Mouse (Mus musculus): ENCODE measurements around the gene Ltb.

The Ltb gene

DNA sequence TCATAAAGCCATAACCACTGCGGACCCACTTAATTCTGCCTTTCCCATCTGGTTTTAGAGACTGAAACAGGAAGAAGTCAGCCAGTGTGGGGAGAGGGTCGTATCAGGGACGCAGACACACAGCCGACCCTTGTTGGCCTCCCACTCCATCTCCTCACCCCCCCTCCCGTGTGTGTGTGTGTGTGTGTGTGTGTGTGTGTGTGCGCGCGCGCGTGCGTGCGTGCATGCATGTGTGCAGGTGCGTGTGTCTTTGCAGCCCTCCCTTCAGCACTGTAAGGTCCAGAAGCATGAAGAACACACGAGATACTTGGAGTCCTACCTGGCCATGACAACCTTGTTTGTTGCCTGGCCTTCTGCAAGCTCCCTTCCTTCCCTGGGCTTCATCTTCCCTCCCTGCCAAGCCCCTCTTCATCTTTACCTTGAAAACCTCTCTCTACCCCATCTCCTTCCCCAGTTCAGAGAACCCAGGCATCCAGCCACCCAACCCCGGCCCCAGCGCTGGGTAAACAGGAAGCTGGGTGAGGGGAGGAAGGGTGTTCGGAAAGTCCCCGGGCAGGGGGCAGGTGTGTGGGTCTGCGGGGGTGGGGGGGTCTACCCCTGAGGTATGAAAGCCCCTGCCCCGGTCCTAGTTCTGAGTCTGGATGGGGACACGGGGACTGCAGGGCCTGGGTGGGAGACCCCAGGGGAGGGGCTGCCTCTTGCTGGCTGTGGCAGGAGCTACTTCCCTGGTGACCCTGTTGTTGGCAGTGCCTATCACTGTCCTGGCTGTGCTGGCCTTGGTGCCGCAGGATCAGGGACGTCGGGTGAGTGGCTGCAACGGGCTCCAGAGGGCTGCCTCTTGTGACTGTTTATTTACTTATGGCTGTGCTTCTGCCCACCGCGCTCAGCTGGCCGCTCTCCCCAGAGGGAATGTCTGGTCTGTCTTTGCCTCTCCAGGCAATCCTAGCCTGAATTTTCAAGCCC, at the start of gene Ltb:
Gene Ltb (plus strand): TSS at position 559 of the 963 bp plus-strand sequence.
- peak; percentile 92 for DNase-seq (ENCODE audit: low read depth)

GRCm38 (mm10) chr17:35146139-35146538, 48.1 kb upstream of the Ltb start:
- no peak for DNase-seq (ENCODE audit: low read depth)

- no peak for DNase-seq (ENCODE audit: low read depth)
Measured at GRCm38 (mm10) chr17:35147348-35147747, 46.9 kb upstream of the Ltb start.

GRCm38 (mm10) chr17:35147922-35148639, 46.2 kb upstream of the Ltb start:
- no peak for DNase-seq (ENCODE audit: low read depth)

DNA sequence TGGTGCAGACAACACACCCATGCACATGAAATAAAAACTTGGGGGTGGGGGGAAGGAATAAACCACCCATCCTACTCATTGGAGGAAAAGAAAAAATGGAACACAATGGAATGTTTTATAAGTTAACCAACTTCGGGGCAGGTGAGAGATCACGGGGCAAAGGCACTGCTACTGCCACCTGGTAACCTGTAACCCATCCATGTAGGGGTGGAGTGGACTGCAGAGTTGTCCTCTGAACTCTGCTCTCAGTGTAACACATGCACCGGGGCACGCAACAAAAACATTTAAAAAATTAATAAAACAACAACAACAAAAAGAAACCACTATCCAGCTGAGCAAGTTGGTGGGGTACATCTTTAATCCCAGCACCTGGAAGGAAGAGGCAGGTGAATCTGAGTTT, 42.1 kb upstream of the Ltb start:
- DNase-seq (ENCODE audit: low read depth), result no peak

DNA sequence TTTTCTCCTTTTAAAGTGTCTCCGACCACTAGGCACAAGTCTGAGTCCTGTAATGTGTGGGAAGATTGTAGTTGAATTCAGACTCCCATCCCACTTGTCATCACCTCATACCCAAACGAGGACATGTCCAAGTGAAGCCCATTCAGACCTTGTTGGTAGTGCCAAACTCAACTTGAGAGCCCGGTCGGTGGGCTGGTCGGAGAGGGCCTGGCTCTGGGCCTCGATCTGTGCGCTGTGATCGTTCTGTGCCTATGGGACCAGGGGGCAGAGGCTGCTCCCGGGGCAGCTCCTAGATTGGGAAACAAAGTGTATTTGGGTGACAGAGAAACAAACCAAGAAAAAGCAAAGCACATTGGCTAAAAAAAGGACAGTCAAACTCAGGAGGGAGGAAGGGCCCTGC, 41.2 kb upstream of the Ltb start:
- DNase-seq (ENCODE audit: low read depth), result no peak

DNA sequence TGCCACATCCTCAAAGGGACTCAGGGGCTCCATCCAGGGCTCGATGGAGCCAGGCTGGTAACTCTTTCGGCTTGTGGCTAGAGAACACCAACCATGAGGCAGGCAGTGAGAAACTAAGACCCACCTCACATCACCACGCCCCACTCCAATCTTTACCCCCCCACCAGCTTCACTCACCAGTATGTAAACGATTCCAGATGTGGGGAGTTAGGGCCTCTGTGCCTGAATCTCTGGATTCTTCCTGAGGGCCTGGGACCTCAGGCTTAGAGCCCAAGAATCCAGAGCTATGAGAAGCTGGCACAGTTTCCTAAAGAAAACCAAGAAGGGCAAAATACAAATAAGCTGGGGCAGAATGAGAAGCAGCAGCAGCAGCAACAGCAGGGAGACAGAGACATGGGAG, 40.3 kb upstream of the Ltb start:
- no peak for DNase-seq (ENCODE audit: low read depth)

GRCm38 (mm10) chr17:35154616-35155015, 39.6 kb upstream of the Ltb start:
- no peak for DNase-seq (ENCODE audit: low read depth)

- DNase-seq (ENCODE audit: low read depth), result no peak
Measured at GRCm38 (mm10) chr17:35155451-35155850, 38.8 kb upstream of the Ltb start.

DNA sequence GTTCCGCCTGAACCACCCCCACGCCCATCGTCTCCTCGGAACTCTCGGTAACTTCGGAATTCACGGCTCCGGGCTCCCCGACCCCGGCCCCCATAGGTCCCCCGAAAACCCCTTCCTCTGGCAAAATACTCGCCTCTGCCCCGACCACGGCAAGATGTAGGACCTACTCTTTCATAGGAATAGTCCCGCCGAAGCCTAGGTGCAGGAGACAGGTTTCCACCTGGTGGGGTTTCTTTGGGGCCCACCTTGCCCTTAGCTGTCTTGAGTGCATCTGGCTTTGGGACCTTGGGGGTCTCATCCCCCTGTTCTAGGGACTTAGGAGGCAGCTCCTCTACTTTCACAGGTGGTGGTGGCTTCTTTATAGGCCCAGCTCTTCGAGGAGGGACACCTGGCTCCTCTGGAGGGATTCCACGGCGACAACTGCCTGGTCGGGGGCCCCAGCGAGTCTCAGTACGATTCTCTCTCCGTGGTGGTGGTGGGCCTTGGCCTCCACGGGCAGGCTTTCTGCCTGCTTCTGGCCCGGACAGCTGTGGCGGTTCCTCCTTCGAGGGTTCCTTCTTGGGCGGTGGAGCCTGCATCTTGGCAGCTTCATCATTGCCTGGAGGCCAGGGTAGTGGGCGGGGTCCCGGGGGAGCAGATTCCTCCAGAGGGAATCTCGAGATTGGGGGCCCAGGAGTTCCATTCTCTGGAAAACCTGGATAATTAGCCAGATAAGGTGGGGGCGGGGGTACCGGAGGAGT, 37.6 kb upstream of the Ltb start:
- no peak for DNase-seq (ENCODE audit: low read depth)

DNA sequence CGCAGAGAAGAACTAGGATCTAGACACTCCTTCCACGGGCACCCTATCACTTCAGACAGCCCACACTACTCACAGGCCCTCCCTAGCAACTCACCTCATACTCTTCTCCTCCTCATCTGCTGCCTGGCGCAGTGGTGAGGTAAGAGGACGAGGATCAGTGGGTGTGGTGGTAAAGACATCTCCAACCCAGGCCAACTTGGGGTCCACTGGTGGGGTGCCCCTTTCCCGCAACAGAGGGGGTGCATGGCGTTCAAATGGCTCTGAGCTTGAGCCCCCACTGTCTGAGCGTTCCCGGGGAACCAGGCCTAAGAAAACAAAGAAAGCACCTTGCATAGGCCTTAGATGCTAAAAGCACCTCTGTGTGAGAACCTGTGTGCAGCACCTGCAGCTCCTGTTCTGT, 37.0 kb upstream of the Ltb start:
- DNase-seq (ENCODE audit: low read depth), result no peak

DNA sequence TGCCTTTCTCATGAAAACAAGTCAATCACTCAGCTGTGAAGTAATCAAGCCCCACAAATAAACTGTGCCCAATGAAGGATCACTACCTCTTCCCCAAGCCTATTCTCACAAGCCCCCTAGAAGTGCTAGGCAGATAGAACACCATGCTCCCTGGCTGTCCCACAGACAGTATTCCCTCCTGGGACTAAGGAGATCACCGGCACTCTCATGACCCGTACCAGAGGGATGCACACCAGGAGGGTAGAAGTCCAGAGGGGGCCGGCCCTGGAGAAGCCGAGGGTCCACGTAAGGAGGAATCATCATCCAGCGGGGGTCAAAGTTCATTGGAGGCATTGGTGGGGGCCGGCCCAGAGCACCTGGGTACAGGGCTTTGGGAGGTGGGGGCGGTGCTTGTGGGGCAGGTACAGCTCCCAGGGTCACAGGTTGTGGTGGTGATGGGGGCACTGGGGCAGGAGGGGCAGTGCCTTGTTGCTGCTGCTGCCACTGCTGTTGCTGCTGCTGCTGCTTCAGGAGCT, 36.5 kb upstream of the Ltb start:
- DNase-seq (ENCODE audit: low read depth), result no peak

DNA sequence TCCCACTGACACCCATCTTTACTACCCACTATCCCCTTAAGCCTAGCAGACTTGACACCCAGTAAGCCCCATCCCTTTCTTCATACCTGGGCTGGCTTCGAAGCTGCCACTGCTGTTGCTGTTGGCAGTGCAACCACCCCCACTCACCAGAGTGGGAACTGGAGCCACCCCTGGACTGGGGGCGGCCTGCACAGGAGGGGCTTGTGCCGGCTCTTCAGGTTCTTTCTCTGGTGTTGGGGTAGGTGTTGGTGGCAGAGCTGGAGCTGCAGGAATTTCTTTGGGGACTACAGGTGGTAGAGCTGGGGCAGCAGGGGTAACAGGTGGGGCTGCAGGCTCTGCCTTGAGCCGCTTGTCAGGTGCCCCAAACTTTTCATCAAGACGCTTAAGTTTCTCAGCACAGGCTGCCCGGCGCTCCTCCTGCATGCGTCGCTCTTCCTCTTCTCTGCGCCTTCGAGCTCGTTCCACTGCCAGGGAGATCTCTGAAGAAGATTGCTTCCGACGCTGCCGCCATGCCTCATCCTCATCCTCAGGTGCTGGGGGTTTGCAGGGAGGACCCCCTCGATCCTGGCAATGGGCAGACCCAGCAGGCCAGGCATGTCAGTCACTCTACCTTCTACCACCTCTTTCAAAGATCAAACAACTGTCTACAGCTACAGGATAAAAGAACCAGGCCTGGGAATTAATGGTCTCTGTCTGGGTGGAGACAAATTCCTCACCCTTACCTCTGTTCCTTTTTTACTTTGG, 35.2 kb upstream of the Ltb start:
- no peak for DNase-seq (ENCODE audit: low read depth)

DNA sequence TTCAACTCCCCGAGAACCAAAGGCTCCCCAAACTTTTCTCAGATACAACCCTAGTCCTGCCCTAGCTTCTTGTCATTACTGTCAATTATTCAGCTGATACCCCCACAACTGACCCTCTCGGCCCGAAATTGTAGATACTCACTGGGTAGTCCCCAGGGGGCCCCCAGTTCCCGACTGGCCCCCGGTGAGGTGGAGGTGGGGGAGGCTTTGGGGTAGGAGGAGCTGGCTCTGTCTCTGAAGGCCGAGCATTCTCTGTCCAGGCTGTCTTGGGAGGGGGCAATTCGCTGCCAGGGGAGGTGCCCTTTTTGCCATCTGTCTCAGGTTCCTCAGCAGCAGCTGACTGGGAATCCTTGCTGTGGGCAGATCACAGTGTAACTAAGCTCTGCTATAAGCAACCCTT, 34.6 kb upstream of the Ltb start:
- no peak for DNase-seq (ENCODE audit: low read depth)

DNA sequence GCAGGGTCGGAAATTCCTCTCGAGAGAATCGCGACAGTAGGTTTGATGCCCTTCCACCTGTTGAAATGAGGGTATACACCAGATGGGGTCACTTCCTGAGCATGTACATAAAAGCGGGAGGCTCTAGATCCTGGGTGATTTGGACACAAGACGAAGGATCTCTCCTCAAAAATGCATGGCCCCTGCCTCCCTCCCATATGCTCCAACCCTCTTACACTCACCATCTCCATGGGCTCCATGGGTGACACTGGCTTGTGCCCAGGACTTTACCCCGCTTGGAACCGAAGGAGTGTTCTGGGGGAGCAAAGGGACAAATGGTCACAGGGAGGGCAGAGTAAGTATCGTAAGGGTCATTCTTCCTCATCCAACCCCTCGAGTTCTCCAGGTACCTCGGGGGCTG, 32.8 kb upstream of the Ltb start:
- DNase-seq (ENCODE audit: low read depth), result no peak

- DNase-seq (ENCODE audit: low read depth), result peak; percentile 42
Measured at GRCm38 (mm10) chr17:35162121-35162520, 32.1 kb upstream of the Ltb start.

DNA sequence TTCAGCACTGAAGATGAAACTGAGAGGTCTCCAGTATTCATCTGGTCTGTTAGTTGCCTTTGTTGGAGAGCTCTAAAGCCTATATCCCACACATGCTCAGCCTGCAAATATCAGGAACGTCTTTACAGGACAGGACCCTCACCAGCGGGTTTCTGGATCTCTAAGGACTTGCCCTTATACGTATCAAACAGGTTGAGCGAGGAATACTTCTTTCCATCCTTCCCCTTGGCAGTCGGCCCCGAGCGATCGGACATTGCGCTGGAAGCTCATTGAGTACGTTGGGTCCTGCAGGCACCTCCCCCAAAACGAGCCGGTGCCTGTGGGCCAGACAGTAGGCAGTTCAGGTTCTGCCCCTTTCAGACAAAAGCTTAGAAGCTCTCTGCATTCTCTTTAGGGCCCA, 31.5 kb upstream of the Ltb start:
- no peak for DNase-seq (ENCODE audit: low read depth)

DNA sequence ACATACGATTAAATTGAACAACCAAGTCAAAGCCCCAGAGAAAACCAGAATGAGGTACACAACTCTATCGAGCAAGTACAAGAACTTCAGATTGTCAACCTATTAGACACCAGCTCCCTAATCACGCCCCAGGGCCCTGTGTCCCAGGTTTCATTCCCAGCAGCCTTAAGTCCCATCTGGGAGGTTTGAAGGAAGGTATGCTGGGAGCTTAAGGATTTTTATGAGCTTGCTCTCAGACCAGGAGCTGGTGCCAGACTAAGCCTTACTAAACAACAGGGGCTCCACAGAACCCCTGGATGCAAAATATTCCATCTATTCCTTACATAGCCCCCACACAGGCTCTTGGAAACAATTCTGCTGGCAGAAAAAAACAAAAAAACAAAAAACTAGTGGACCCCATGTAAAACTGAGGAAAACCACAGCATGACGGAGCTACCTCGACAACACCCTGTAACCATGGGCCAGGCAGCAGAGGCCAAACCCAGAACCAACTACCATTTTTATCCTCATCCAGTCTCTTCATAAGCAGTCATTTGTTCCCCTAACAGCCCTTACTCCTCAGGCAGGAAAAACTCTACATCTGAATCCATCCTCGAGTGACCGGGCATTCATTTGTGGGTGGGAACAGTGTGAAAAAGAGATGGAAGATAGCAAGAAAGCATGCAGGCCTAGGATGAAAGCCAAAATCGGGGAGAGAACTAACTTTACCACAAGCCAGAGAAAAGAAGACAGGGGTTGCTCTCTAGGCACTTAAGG, 30.7 kb upstream of the Ltb start:
- peak; percentile 57 for DNase-seq (ENCODE audit: low read depth)

- DNase-seq (ENCODE audit: low read depth), result no peak
Measured at GRCm38 (mm10) chr17:35164218-35164567, 30.0 kb upstream of the Ltb start.

- DNase-seq (ENCODE audit: low read depth), result peak; percentile 99
Measured at GRCm38 (mm10) chr17:35164568-35165450, 29.4 kb upstream of the Ltb start, which contains the start of gene Prrc2a. Gene Prrc2a, minus strand, starts transcription at chr17:35164897.

Data from induced T-regulatory cell, adult 2 months (primary cell).